Mouse (Mus musculus) effector memory CD4-positive, alpha-beta T cell, adult 5 months (primary cell): ENCODE measurements around the gene Soga1. TPM values are rescaled to one million over a fixed set of nuclear protein-coding genes. Genes with fewer than 3 reads are reported as not detected.

ENCODE experiments used
- polyA plus RNA-seq: library from polyadenylated mRNA; unstranded; fragments of 100-300 nt; shearing (Covaris generic); gene quantifications from one replicate; pipeline ENCODE4 v1.2.1, GENCODE M21; 2017

Gene Soga1
- polyA plus RNA-seq = not detected

DNA sequence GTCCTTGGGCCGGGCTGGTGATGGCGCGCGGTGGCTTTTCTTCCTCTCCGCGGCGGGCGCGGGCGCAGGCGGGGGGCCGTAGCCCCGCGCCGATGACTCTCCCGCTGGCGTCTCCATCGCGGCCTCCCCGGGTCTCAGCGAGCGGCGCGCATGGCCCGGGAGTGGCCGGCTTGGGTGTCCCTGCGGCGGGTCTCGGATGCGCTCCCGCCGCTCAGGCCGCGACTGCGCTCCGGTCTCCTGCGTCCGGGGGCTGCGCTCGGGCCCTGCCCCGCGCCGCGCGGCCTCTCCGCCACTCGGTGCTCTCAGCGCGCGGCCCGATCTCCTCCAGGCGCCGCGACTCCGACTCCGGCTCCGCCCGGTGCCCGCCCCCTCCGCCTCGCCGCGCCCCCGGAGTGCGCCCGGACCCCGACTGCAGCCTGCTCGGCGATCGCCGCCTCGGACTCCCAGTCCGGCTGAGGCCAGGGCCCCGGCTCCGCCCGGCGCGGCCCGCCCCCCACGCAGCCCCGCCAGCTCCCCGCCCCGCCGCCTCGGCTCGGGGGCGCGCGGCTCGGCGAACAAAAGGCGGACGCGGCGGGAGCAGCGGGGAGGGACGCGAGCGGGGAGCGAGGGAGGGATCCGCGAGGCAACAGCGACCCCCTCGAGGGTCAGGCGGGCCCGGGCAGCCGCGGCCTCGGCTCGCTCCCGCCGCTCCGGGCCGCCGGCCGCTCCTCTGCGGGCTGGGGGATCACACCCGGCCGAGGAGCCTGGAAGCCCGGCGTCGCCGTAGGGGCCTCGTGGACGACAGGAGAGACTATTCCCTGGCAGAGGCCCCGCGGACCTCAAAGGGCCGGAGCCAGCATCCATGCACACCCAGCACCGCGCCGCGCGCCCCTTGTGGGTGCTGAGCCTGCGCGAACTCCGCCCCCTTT lies at the start of gene Soga1:
TSS of gene Soga1 (minus strand) at position 462 of the 908 bp plus-strand sequence.

DNA sequence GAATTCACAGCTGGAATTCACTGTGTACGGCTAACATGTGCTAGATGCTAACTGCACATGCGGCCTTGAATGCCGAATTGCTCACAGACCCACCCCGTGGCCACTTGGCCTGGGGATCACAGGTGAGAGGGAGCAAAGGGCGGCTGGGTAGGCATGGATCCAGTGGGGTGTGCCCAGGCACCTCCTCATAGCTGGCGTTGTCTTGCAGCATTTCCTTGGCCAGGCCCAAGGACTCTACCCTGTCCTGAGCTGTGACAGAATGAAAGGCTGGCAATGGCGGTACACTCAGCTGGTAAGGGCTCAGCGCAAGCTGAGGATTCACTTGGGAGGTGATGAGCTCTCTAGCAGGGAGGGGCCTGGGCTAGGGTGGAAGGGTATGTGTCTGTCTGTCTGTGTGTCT lies 7.7 kb upstream of the Soga1 start, which contains the start of gene Tldc2:
TSS of gene Tldc2 (plus strand) at position 260 of the 400 bp plus-strand sequence.

DNA sequence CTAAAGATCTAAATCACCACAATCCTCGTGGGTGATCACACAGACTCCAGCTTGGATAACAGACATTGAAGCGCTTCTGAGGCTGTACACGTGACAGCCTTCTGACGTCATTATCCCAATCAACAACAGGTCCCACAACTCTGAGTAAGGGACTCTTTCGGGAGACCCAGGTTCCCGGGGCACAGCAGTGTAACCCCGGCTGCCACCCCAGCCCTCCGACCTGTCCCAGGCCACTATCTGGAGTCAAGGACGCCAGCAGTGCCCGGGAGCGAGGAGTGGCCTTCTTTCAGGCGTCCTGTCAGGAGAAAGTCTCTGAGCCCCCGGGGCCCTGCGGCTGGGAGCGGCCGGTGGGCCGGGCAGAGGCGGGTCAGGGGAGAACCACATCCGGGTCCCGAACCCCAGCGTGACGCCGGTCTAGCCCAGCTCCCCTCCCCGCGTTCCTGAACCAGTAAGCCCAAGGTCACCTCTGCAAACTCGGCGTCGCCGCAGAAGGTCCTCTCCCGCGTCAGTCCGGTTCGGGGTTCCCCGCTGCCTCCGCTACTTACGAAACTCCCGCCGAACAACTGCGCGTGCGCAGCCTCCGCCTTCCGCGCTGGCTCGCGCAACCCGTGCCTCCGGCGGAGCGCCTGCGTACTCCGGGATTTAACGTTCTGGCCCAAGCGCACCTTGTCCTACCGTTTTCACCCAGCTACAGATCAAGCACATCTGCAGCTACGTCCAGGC lies 72.4 kb downstream of the Soga1 start, which contains the start of gene Dsn1:
TSS of gene Dsn1 (minus strand) at position 644 of the 723 bp plus-strand sequence.

DNA sequence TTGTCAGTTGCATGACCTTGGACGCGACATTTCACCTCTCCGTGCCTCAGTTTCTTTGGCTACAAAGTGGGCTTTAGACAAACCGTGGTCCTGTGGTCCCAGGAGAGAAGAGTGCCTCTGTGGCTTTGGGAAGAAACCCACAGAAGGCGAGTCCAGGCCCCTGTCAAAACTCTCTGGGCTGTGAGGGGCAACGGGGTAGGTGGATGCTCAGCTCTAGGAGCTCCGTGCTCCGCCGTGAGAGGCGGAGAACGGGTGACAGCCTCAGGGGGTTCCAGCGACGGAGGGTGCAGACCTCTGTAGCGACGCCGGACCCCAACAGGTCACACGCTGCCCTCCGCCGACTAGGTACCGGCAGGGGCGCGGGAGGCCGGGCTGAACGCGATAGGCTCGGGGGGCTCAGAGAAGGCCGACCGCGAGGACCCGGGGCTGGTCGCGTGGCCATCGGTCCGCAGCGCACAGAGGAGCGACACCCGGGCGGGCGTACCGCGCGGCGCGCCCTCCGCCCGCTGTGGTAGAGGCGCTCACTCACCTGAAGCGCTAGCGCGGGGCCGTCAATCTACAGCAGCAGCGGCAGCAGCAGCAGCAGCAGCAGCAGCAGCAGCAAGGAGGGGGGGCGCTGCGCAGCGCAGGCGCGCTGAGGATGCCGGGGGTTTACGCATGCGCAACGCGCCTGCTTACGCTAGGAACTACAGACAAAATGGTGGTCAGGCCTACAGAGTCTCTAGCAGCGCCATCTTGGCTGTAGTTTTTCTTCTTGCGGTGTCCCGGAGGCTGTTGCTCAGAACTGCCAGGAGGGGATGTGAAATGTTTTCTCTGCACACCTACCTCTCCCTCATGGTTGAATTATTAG lies 87.4 kb downstream of the Soga1 start, which contains the start of gene Ndrg3:
TSS of gene Ndrg3 (minus strand) at position 587 of the 850 bp plus-strand sequence.

Other genes with a start within 250 kb of the Soga1 start
- gene Tgif2, start 239.2 kb downstream of the Soga1 start, polyA plus RNA-seq = 98.4 TPM
- gene 4930518I15Rik, start 221.3 kb downstream of the Soga1 start, polyA plus RNA-seq = 3.2 TPM
- gene Rab5if, start 216.1 kb downstream of the Soga1 start, polyA plus RNA-seq = 83.6 TPM
- gene Sla2, start 192.1 kb downstream of the Soga1 start, polyA plus RNA-seq = 46.2 TPM
- gene Ndrg3, start 87.2 kb downstream of the Soga1 start, polyA plus RNA-seq = 72.7 TPM
- gene Dsn1, start 72.1 kb downstream of the Soga1 start, polyA plus RNA-seq = 10.8 TPM
- gene Tldc2, start 7.8 kb upstream of the Soga1 start, polyA plus RNA-seq = not detected
- 244 TPM for gene Samhd1, start 56.0 kb upstream of the Soga1 start, polyA plus RNA-seq
- gene Rbl1, start 125.3 kb upstream of the Soga1 start, polyA plus RNA-seq = 28.3 TPM
- 184 TPM for gene Rpn2, start 199.8 kb upstream of the Soga1 start, polyA plus RNA-seq
- 0.44 TPM for gene Mroh8, start 200.3 kb upstream of the Soga1 start, polyA plus RNA-seq